Mouse (Mus musculus) cerebellum, adult 18-20 months (tissue): ENCODE data around the gene Tmem132a.
A peak's percentile ranks its signal among the peaks of the same experiment; 100 is the strongest.

ENCODE experiments used
- DNase-seq, 2 experiments: peaks; one replicate each; pipeline ENCODE4 v3.0.0; 2021

The Tmem132a gene

GRCm38 (mm10) chr19:10871328-10871961, 1.7 kb upstream of the Tmem132a start:
- peak in 1 of 2 experiments; percentile 63 for DNase-seq

- peak in 1 of 2 experiments; percentile 34 for DNase-seq
These were observed 936 bp upstream of the Tmem132a start for GRCm38 (mm10) chr19:10870676-10871075.

- peak; percentile 94 to 95 for DNase-seq
These were observed 377 bp downstream of the Tmem132a start for GRCm38 (mm10) chr19:10869241-10869885.

- DNase-seq: peak in 1 of 2 experiments; percentile 58
These were observed 1.1 kb downstream of the Tmem132a start for GRCm38 (mm10) chr19:10868623-10869141.

- DNase-seq: peak in 1 of 2 experiments; percentile 49
These were observed 1.7 kb downstream of the Tmem132a start for GRCm38 (mm10) chr19:10867946-10868622.

GRCm38 (mm10) chr19:10866351-10866750, 3.4 kb downstream of the Tmem132a start:
- peak; percentile 75 to 79 for DNase-seq

- DNase-seq: peak; percentile 47 to 54
These were observed 9.7 kb downstream of the Tmem132a start for GRCm38 (mm10) chr19:10860072-10860497.

- DNase-seq: no peak
These were observed 13.2 kb downstream of the Tmem132a start for GRCm38 (mm10) chr19:10856520-10856919.

- DNase-seq: no peak
These were observed 14.3 kb downstream of the Tmem132a start for GRCm38 (mm10) chr19:10855422-10855821.

- peak in 1 of 2 experiments; percentile 35 for DNase-seq
These were observed 22.2 kb downstream of the Tmem132a start for GRCm38 (mm10) chr19:10847311-10848087.

- DNase-seq: no peak
These were observed 23.6 kb downstream of the Tmem132a start for GRCm38 (mm10) chr19:10846150-10846549.

- DNase-seq: no peak
These were observed 24.3 kb downstream of the Tmem132a start for GRCm38 (mm10) chr19:10845454-10845853.

- DNase-seq: no peak
These were observed 25.5 kb downstream of the Tmem132a start for GRCm38 (mm10) chr19:10844206-10844605.

GRCm38 (mm10) chr19:10842914-10843313, 26.8 kb downstream of the Tmem132a start:
- no peak for DNase-seq

- no peak for DNase-seq
These were observed 27.8 kb downstream of the Tmem132a start for GRCm38 (mm10) chr19:10841721-10842626.

GRCm38 (mm10) chr19:10839010-10839892, 30.5 kb downstream of the Tmem132a start, which contains the start of gene Slc15a3:
Gene Slc15a3, plus strand, starts transcription at chr19:10839727.
- no peak for DNase-seq

- no peak for DNase-seq
These were observed 34.1 kb downstream of the Tmem132a start for GRCm38 (mm10) chr19:10835671-10836070.

GRCm38 (mm10) chr19:10833611-10834010, 36.1 kb downstream of the Tmem132a start:
- DNase-seq: no peak

- no peak for DNase-seq
These were observed 37.7 kb downstream of the Tmem132a start for GRCm38 (mm10) chr19:10832030-10832429.

GRCm38 (mm10) chr19:10831424-10831823, 38.3 kb downstream of the Tmem132a start:
- peak; percentile 65 to 68 for DNase-seq
